Mouse (Mus musculus): Measurements from ENCODE around the gene Rptor. TPM values are rescaled to one million over a fixed set of nuclear protein-coding genes. Genes with fewer than 3 reads are reported as not detected.

The Rptor gene
- polyA plus RNA-seq, 1 experiment from 2014 or later = 18.6 TPM

GRCm38 (mm10) chr11:119672775-119673174 is 70.1 kb downstream of the Rptor start:
- no peak for ATAC-seq (ENCODE audit: insufficient number of reproducible peaks, insufficient read depth, low FRiP score, low TSS enrichment, low read depth)
- 68% methylated on average over 4 of the region's 4 CpGs for WGBS
- Histone ChIP-seq H3K9ac (replicated peaks) (no peak overlapping the region), H3K27ac (no peak overlapping the region), H3K9me3 (peaks cover 4% of the 10 kb centered on the region; the same call in 1 of the 2 replicates), H3K4me3 (replicated peaks) (no peak overlapping the region), H3K36me3 (peaks cover 6% of the 10 kb centered on the region; the same call in 1 of the 2 replicates), H3K4me2 (no peak overlapping the region), H3K27me3 (no peaks in the 10 kb centered on the region), H3K4me1 (replicated peaks) (peaks cover 54% of the 10 kb centered on the region)

- H3K4me3 ChIP-seq (replicated peaks) = no peak overlapping the region
- no peak for ATAC-seq (ENCODE audit: insufficient number of reproducible peaks, insufficient read depth, low FRiP score, low TSS enrichment, low read depth)
- no peak overlapping the region for H3K27ac ChIP-seq
- H3K9me3 ChIP-seq = peaks cover 4% of the 10 kb centered on the region; the same call in 1 of the 2 replicates
- peaks cover 56% of the 10 kb centered on the region for H3K4me1 ChIP-seq (replicated peaks)
- H3K36me3 ChIP-seq = peaks cover 6% of the 10 kb centered on the region; the same call in 1 of the 2 replicates
- H3K27me3 ChIP-seq = no peaks in the 10 kb centered on the region
- H3K9ac ChIP-seq (replicated peaks) = no peak overlapping the region
- 42% methylated on average over 4 of the region's 4 CpGs for WGBS
- H3K4me2 ChIP-seq = no peak overlapping the region
Measured at GRCm38 (mm10) chr11:119674835-119675234, 72.1 kb downstream of the Rptor start.

DNA sequence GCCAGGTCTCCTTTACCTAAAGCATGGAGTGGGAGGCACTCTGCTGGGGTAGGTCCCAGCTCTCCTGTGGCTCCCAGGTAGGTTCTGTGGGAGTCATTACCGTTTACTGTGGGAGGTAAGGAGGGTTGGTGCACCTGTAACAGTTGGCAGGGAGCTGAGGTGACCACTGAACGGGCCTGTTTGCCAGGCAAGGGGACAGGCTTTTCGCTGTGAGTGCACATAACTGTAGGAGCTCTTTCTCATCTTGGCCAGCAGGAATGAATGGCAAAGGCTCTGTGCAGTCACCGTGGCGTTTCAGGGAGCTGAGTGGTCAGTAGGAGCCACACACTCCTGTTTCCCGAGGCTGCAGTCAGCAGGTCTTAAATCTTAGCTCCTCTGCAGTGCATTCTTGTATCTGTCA is 72.8 kb downstream of the Rptor start:
- no peak for ATAC-seq (ENCODE audit: insufficient number of reproducible peaks, insufficient read depth, low FRiP score, low TSS enrichment, low read depth)
- no peak overlapping the region for H3K4me3 ChIP-seq (replicated peaks)

DNA sequence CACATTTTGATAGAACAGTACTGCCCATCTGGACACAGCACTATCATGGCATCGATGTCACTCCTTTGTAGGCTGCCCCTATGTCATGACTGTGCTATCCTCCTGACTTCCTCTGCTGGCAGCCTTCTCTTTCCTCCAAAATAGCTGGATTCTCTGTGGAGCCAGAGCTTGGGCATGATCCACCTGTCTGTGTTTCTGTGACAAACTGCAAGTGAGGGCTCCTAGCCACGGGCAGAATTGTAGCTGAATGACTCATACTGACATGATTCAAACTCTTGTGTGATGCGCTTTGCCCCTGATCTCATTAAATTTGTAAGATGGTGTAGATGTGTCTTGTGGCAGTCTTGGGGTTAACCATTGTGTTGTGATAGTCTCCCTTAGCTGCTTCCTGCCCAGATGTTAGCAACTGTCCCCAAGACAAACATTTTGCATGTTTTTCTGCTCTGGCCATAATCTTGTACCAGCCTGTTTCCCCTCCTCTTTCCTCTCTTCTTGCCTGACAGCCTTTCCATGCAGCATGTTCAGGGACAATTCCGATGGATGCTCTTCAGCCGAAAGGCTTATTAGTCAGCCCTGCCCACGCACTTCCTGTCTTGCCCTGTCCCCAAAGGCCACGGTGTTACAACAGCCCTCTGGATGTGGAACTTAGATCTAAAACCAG is 74.2 kb downstream of the Rptor start:
- Histone ChIP-seq H3K27me3 (no peaks in the 10 kb centered on the region), H3K4me2 (no peak overlapping the region), H3K4me3 (replicated peaks) (no peak overlapping the region), H3K36me3 (peaks cover 6% of the 10 kb centered on the region; the same call in 1 of the 2 replicates), H3K27ac (no peak overlapping the region), H3K4me1 (replicated peaks) (peaks cover 59% of the 10 kb centered on the region), H3K9ac (replicated peaks) (no peak overlapping the region), H3K9me3 (peaks cover 4% of the 10 kb centered on the region; the same call in 1 of the 2 replicates)
- ATAC-seq (ENCODE audit: insufficient number of reproducible peaks, insufficient read depth, low FRiP score, low TSS enrichment, low read depth) = no peak
- 83% methylated on average over 7 of the region's 7 CpGs for WGBS

More for the DNA sequence above, 72.8 kb downstream of the Rptor start:
- 75% methylated on average over 6 of the region's 6 CpGs for WGBS
- Histone ChIP-seq H3K27ac (peak overlapping the region; percentile 36; the same call in 1 of the 2 replicates), H3K4me1 (replicated peaks) (peaks cover 55% of the 10 kb centered on the region), H3K36me3 (peaks cover 6% of the 10 kb centered on the region; the same call in 1 of the 2 replicates), H3K4me2 (no peak overlapping the region), H3K27me3 (no peaks in the 10 kb centered on the region), H3K9me3 (peaks cover 4% of the 10 kb centered on the region; the same call in 1 of the 2 replicates), H3K9ac (replicated peaks) (no peak overlapping the region)

GRCm38 (mm10) chr11:119678427-119678826 is 75.7 kb downstream of the Rptor start:
- Histone ChIP-seq H3K36me3 (peaks cover 6% of the 10 kb centered on the region; the same call in 1 of the 2 replicates), H3K4me1 (replicated peaks) (peaks cover 55% of the 10 kb centered on the region)
- 74% methylated on average over 5 of the region's 5 CpGs for WGBS

GRCm38 (mm10) chr11:119680735-119681134 is 78.0 kb downstream of the Rptor start:
- H3K4me1 ChIP-seq (replicated peaks) = peaks cover 51% of the 10 kb centered on the region
- no peaks in the 10 kb centered on the region for H3K27me3 ChIP-seq
- H3K4me2 ChIP-seq = no peak overlapping the region
- no peaks in the 10 kb centered on the region for H3K36me3 ChIP-seq
- H3K9me3 ChIP-seq = no peaks in the 10 kb centered on the region
- ATAC-seq (ENCODE audit: insufficient number of reproducible peaks, insufficient read depth, low FRiP score, low TSS enrichment, low read depth) = no peak
- H3K9ac ChIP-seq (replicated peaks) = no peak overlapping the region
- H3K27ac ChIP-seq = no peak overlapping the region
- no peak overlapping the region for H3K4me3 ChIP-seq (replicated peaks)
- 82% methylated on average over 2 of the region's 2 CpGs for WGBS

More at GRCm38 (mm10) chr11:119678427-119678826, 75.7 kb downstream of the Rptor start:
- Histone ChIP-seq H3K27me3 (no peaks in the 10 kb centered on the region), H3K9ac (replicated peaks) (no peak overlapping the region), H3K27ac (no peak overlapping the region), H3K9me3 (peaks cover 4% of the 10 kb centered on the region; the same call in 1 of the 2 replicates), H3K4me3 (replicated peaks) (no peak overlapping the region), H3K4me2 (no peak overlapping the region)
- ATAC-seq (ENCODE audit: insufficient number of reproducible peaks, insufficient read depth, low FRiP score, low TSS enrichment, low read depth) = no peak

DNA sequence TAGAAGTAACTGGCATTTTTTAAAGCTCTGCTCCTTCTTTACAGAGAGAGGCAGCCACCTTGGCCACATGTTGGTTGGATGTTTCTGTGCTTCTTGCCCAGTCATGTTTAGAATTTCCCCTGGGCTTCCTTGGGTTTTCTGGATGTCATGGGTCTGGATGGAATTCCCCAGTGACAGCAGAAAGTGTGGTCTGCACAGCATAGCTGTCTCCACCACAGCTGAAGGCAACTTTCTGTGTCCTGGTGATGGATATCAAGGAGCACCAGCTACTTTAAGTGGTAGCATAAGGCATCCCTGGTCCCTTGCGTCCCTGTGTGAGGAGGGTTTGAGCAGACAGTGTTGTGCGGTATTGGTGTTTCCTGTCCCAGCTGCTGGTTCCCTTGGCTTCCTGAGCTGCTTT is 79.6 kb downstream of the Rptor start:
- no peak overlapping the region for H3K27ac ChIP-seq
- whole genome bisulfite sequencing = 86% methylated on average over 2 of the region's 2 CpGs
- no peak overlapping the region for H3K4me3 ChIP-seq (replicated peaks)
- peaks cover 38% of the 10 kb centered on the region for H3K4me1 ChIP-seq (replicated peaks)
- no peak for ATAC-seq (ENCODE audit: insufficient number of reproducible peaks, insufficient read depth, low FRiP score, low TSS enrichment, low read depth)
- H3K9ac ChIP-seq (replicated peaks) = no peak overlapping the region
- no peaks in the 10 kb centered on the region for H3K9me3 ChIP-seq
- no peaks in the 10 kb centered on the region for H3K36me3 ChIP-seq
- no peak overlapping the region for H3K4me2 ChIP-seq
- H3K27me3 ChIP-seq = no peaks in the 10 kb centered on the region

GRCm38 (mm10) chr11:119683796-119684195 is 81.1 kb downstream of the Rptor start:
- no peak for ATAC-seq (ENCODE audit: insufficient number of reproducible peaks, insufficient read depth, low FRiP score, low TSS enrichment, low read depth)

GRCm38 (mm10) chr11:119685477-119685876 is 82.8 kb downstream of the Rptor start:
- no peaks in the 10 kb centered on the region for H3K27me3 ChIP-seq
- peaks cover 34% of the 10 kb centered on the region for H3K4me1 ChIP-seq (replicated peaks)
- no peak overlapping the region for H3K27ac ChIP-seq
- H3K9me3 ChIP-seq = no peaks in the 10 kb centered on the region
- H3K36me3 ChIP-seq = no peaks in the 10 kb centered on the region
- no peak overlapping the region for H3K4me3 ChIP-seq (replicated peaks)
- no peak overlapping the region for H3K4me2 ChIP-seq
- H3K9ac ChIP-seq (replicated peaks) = no peak overlapping the region
- WGBS = 73% methylated on average over 5 of the region's 5 CpGs
- no peak for ATAC-seq (ENCODE audit: insufficient number of reproducible peaks, insufficient read depth, low FRiP score, low TSS enrichment, low read depth)

More at GRCm38 (mm10) chr11:119683796-119684195, 81.1 kb downstream of the Rptor start:
- Histone ChIP-seq H3K36me3 (no peaks in the 10 kb centered on the region), H3K4me2 (no peak overlapping the region), H3K9ac (replicated peaks) (no peak overlapping the region), H3K4me1 (replicated peaks) (peaks cover 28% of the 10 kb centered on the region), H3K27me3 (no peaks in the 10 kb centered on the region), H3K27ac (no peak overlapping the region), H3K9me3 (no peaks in the 10 kb centered on the region), H3K4me3 (replicated peaks) (no peak overlapping the region)
- 61% methylated on average over 2 of the region's 2 CpGs for WGBS

- Histone ChIP-seq H3K4me3 (replicated peaks) (no peak overlapping the region), H3K9me3 (no peaks in the 10 kb centered on the region), H3K4me1 (replicated peaks) (peaks cover 30% of the 10 kb centered on the region), H3K27me3 (no peaks in the 10 kb centered on the region), H3K27ac (no peak overlapping the region), H3K9ac (replicated peaks) (no peak overlapping the region), H3K4me2 (no peak overlapping the region), H3K36me3 (no peaks in the 10 kb centered on the region)
- ATAC-seq (ENCODE audit: insufficient number of reproducible peaks, insufficient read depth, low FRiP score, low TSS enrichment, low read depth) = no peak
- WGBS = 75% methylated on average over 2 of the region's 2 CpGs
Measured at GRCm38 (mm10) chr11:119685910-119686659, 83.4 kb downstream of the Rptor start.

- H3K27me3 ChIP-seq = no peaks in the 10 kb centered on the region
- no peaks in the 10 kb centered on the region for H3K36me3 ChIP-seq
- no peak overlapping the region for H3K4me2 ChIP-seq
- no peak overlapping the region for H3K9ac ChIP-seq (replicated peaks)
- WGBS = 78% methylated on average over 3 of the region's 3 CpGs
- no peak overlapping the region for H3K27ac ChIP-seq
- no peak overlapping the region for H3K4me3 ChIP-seq (replicated peaks)
- no peak for ATAC-seq (ENCODE audit: insufficient number of reproducible peaks, insufficient read depth, low FRiP score, low TSS enrichment, low read depth)
- H3K4me1 ChIP-seq (replicated peaks) = peaks cover 22% of the 10 kb centered on the region
- no peaks in the 10 kb centered on the region for H3K9me3 ChIP-seq
Measured at GRCm38 (mm10) chr11:119687316-119687715, 84.6 kb downstream of the Rptor start.
